Mouse (Mus musculus) yolk sac, embryonic 10.5 days (tissue): ENCODE data around the gene Tmbim4.
"Not testable (repeated sequence)": the region's sequence is repeated elsewhere in the genome, so short reads cannot be mapped to it uniquely, and the experiment has no call there.

Experiments
- DNase-seq: peaks from one replicate; pipeline ENCODE4 v3.0.0-alpha.2; 2017; ENCODE audit warnings: low spot score

The Tmbim4 gene

GRCm38 (mm10) chr10:120197061-120197835 is 4.1 kb upstream of the Tmbim4 start:
- DNase-seq: no peak

- peak; percentile 57 for DNase-seq
Observed at GRCm38 (mm10) chr10:120201961-120202402, 592 bp downstream of the Tmbim4 start, which contains the start of gene Irak3. Irak3 (minus strand) TSS chr10:120202130.

GRCm38 (mm10) chr10:120202467-120203250 is 1.3 kb downstream of the Tmbim4 start:
- no peak for DNase-seq

GRCm38 (mm10) chr10:120204591-120205210 is 3.3 kb downstream of the Tmbim4 start:
- DNase-seq: no peak

GRCm38 (mm10) chr10:120208015-120208414 is 6.6 kb downstream of the Tmbim4 start:
- no peak for DNase-seq

GRCm38 (mm10) chr10:120208575-120209538 is 7.5 kb downstream of the Tmbim4 start:
- DNase-seq: peak; percentile 86

- no peak for DNase-seq
Observed at GRCm38 (mm10) chr10:120209539-120209925, 8.1 kb downstream of the Tmbim4 start.

GRCm38 (mm10) chr10:120210096-120210495 is 8.7 kb downstream of the Tmbim4 start:
- DNase-seq: no peak

GRCm38 (mm10) chr10:120217099-120217498 is 15.7 kb downstream of the Tmbim4 start:
- DNase-seq: not testable (repeated sequence)

GRCm38 (mm10) chr10:120218996-120219395 is 17.6 kb downstream of the Tmbim4 start:
- no peak for DNase-seq

- no peak for DNase-seq
Observed at GRCm38 (mm10) chr10:120219578-120220359, 18.4 kb downstream of the Tmbim4 start.

- no peak for DNase-seq
Observed at GRCm38 (mm10) chr10:120220776-120221175, 19.4 kb downstream of the Tmbim4 start.

GRCm38 (mm10) chr10:120226871-120227661 is 25.7 kb downstream of the Tmbim4 start, which contains the start of gene Llph:
Llph (plus strand) TSS chr10:120227070.
- DNase-seq: peak; percentile 85

- DNase-seq: no peak
Observed at GRCm38 (mm10) chr10:120231718-120232117, 30.3 kb downstream of the Tmbim4 start.

GRCm38 (mm10) chr10:120233655-120234367 is 32.4 kb downstream of the Tmbim4 start:
- peak; percentile 64 for DNase-seq

GRCm38 (mm10) chr10:120236855-120237254 is 35.5 kb downstream of the Tmbim4 start:
- DNase-seq: no peak

GRCm38 (mm10) chr10:120238241-120238640 is 36.9 kb downstream of the Tmbim4 start:
- no peak for DNase-seq

GRCm38 (mm10) chr10:120239476-120239875 is 38.1 kb downstream of the Tmbim4 start:
- no peak for DNase-seq

GRCm38 (mm10) chr10:120242421-120242820 is 41.0 kb downstream of the Tmbim4 start:
- no peak for DNase-seq
